Mouse (Mus musculus) hematopoietic stem cell, adult 5-6 weeks (primary cell): ENCODE measurements around the gene Nhlrc1. TPM values are rescaled to one million over a fixed set of nuclear protein-coding genes. Genes with fewer than 3 reads are reported as not detected.

Experiments used
- ATAC-seq, 2 experiments: fragments of 125-278 bp in 1 of 2; replicated peaks in 1 of 2; 2 replicates each; pipeline ENCODE4 v1.8.0; 2016 to 2017; ENCODE audit warnings: inconsistent platforms in 2 of 2, mild to moderate bottlenecking in 2 of 2, moderate number of reproducible peaks in 2 of 2, low read depth in 1 of 2, moderate TSS enrichment in 1 of 2; ENCODE audit not compliant: low FRiP score in 2 of 2, poor library complexity in 2 of 2, severe bottlenecking in 2 of 2, insufficient read depth in 1 of 2, low TSS enrichment in 1 of 2
- total RNA-seq: library from RNA; stranded (forward); fragments of 172-1452, 232-1000 nt; gene quantifications from 2 replicates; pipeline ENCODE4 v1.2.3, GENCODE M21; 2017

The Nhlrc1 gene
- 0.35 and 4.4 TPM in 2 replicates for total RNA-seq

DNA sequence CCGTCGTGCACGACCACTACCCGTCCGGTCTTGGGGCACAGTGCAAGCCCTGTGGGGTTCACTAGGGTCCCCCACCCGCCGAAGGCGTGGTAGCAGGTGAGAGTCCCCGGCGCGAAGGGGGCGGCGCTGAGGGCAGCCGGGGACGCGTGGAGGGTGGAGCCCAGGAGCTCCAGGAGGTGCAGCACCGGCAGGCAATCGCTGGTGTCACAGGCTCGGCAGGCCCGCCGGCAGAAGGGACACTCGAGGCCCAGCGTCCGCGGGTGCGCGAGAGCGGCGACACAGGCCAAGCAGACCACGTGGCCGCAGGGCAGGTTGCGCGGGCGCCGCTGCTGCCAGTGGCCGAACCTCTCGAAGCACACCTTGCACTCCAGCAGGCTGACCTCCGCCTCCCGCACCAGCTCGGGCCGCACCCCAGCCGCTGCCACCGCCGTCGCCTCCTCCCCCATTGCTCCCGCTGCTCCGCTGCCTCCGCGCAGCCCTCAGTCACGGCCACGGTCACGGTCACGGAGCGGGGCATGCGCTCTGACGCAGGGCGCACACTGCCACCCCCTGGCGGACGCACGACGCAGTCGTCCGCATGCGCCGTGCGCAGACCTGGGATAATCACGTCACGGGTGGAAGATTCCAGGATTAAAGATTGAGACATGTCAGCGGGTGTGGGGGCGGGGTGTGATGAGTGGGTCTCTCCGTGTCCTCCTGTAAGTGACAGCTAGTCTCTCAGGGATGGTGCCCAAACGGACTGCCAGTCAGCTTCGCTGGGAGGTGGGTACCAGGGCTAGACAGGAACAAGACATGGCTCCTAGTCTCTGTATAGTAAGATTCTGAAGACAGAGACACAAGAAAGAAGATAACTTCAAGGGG is at the start of gene Nhlrc1:
Nhlrc1 (minus strand) TSS at position 517 of the 861 bp plus-strand sequence.
- peak; percentile 86 for ATAC-seq

- no peak for ATAC-seq
These were observed 49.5 kb upstream of the Nhlrc1 start for GRCm38 (mm10) chr13:47063985-47064760.

DNA sequence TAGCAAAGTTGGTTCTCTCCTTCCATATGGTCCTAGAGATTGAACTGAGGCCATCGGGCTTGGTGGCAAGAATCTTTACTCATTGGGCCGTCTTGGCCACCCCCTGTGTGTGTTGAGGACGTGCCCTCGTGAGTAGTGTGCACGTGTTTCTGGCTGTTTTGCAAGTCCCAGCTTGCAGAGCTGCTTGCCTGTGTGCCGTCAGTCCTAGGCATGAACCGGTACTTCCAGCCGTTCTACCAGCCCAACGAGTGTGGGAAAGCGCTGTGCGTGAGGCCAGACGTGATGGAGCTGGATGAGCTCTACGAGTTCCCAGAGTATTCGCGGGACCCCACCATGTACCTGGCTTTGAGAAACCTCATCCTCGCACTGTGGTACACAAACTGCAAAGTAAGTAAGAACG is 48.1 kb upstream of the Nhlrc1 start:
- no peak for ATAC-seq

DNA sequence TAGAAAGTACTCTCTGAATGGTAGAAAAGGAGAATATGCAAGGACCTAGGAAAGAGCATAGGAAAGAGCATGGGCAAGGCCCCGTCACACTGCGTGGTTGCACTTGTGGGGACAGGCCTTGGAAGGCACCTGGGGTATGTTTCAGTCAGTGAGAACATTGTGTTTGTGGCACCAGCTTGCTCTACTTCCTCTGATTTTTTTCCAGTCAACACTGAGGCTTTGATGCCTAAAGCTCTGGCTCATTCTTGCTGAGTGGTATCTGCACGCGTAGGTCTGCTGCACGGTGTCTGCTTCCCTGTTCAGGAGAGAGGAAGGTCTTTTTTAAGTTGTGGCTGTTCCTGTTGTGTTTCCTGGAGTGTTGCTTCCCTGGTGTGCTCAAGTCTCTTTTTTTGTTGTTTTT is 42.1 kb upstream of the Nhlrc1 start:
- peak; percentile 13 to 30; a peak in 1 of 4 replicates for ATAC-seq

- peak; percentile 80 to 87 for ATAC-seq
These were observed 41.5 kb upstream of the Nhlrc1 start for GRCm38 (mm10) chr13:47056126-47056525.

DNA sequence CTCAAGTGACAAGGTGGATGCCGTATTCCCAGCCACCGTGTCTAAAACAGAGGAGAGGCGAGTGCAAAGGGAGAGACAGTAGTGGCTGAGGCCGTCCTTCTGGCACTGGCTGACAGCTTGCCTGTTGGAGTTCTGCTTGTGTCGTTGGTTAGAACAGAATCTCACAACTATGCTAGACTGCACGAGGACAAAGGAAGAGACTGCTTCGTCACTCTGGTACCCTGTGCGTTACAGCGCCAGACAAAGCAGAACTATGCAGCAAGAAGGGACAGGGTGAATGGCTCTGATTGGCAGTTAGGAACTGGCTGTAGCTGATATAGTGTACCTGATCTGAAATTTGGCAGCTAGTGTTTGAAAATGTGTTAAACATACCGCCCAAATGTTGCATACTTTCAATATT is 39.3 kb upstream of the Nhlrc1 start:
- ATAC-seq: no peak

DNA sequence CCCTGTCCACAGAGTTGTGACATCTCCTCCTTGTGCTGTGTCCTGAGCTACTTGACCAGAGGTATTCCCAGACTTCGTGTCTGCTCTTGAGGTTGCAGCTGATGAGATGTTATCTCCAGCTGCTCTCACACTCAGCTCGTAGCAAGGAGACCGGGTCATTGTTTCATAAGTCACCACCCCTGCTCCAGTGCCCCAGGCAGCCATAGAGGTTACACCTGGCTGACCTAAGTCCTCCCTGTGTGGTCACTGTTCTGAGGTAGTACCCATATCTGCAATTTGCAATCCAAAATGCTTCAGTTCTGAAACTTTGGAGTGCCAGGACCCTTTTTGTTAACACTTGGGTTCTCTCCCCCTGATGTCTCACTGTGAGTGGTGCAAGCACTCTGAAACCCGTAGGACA is 35.4 kb upstream of the Nhlrc1 start:
- ATAC-seq: no peak

DNA sequence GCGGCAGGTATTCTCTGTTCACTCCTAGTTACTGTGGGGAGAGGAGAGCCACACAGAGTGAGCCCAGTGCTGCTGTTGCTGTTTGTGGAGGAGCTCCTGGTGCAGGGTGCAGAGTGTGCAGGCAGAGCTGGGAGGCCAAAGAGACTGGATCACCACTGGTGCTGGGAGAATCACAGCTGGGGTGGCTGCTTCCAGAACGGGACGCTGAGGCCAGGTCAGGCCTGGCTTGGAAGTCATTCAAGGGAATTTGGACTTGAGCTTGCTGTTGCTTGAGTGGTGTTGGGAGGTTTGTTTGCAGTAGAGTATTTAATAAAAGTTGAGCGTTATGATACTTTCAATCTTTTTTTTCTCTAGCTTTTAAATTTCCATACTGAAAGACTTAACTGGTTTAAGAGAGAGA is 33.3 kb upstream of the Nhlrc1 start:
- ATAC-seq: no peak

- no peak for ATAC-seq
These were observed 29.9 kb upstream of the Nhlrc1 start, which contains the start of gene Tpmt for GRCm38 (mm10) chr13:47044617-47044947. TSS of gene Tpmt (minus strand) at chr13:47044737.

- no peak for ATAC-seq
These were observed 29.4 kb upstream of the Nhlrc1 start for GRCm38 (mm10) chr13:47043833-47044616.

DNA sequence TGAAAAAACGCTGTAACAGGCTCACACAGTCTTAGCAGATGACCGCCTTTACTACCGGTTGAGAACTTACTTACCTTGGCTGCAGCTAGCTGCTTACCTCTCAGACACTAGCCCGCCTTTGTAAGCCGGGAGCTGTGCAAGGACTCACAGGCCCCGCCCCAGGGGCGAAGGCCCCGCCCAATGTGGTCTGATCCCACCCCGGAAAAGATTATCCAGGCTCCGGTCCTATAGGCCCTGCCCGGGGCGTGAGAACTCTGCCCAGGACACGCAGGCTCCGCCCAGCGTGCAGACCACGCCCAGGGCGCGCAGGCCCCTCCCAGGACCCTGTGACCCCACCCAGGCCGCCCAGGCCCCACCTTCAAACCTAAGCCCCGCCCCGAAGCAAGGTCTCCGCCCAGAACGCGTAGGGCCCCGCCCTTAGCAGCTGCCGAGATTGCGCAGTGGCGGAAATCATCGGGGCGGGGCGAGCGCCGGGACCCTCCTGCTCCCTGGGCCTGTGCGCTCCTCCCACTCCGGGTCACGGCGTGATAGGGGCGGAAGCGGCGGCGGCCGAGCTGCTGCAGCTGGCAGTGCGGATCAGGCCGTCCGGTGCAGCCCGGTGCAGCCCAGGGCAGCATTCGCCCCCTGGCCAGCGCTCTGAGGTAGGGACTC is 28.5 kb upstream of the Nhlrc1 start, which contains the start of gene Kdm1b:
Kdm1b (plus strand) TSS at position 470 of the 651 bp plus-strand sequence.
- ATAC-seq: peak; percentile 89 to 94

DNA sequence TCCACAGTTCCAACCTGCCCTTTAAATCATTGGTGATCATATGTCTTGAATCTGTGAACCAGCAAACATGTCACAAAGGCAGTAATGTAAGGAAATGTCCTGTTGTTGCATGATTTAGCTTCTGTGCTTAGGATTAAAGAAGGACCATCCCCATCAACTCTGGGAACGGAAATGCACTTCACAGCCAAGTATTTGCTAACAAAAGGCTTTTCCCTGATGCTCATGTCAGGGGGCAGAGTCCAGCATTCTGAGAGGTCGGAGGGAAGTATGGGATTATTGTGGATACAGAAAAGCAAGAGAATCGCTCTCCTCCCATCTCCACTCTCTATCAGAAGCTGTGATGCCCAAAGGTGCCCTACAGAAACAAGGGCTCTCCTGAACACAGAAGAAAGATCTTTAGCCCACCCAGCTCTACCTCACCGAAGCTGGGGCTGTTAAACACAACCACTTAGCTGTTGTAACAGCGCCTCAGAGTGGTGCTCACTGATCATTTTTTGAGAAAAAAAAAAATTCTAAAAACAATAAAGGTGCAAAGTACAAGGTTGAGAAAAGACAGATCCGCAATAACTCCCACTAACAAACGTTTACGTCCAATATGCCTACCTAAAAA is 27.5 kb upstream of the Nhlrc1 start:
- no peak for ATAC-seq

DNA sequence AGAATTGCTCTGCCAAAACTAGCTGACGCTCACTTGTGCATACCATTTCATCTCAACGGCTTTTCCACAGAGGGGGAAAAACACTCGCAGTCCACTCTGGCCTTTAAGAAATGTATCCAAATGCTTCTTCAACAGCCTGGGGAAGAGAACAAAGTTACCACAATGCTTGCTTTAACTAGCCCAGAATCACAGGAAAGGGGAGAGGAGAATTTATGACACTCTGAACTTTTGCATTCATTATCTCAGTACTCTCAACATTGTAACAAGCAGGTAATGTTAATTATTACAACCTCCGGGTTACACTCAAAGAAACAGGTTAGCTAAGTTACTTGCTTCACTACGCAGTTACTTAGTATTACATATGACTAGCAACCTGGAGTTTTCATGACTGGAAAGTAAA is 25.4 kb upstream of the Nhlrc1 start:
- ATAC-seq: no peak

DNA sequence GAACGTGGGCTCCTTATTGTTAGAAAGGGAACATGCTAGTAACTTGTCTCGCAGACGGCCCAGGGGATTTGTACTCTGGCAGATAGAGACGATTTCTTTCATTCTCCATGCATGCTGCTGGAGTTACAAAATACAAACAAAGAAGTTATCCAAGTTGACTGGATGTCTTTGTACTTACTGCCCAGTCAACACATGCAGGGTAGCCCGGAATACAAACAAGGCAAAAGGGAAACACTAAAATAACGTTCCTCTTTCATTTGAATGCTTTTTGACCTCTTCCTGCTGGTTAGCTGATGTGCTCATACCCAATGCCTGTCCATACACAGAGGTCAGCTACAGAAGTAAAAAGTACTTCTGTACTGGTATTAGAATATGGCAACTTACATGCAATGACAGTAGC is 23.3 kb upstream of the Nhlrc1 start:
- ATAC-seq: no peak

DNA sequence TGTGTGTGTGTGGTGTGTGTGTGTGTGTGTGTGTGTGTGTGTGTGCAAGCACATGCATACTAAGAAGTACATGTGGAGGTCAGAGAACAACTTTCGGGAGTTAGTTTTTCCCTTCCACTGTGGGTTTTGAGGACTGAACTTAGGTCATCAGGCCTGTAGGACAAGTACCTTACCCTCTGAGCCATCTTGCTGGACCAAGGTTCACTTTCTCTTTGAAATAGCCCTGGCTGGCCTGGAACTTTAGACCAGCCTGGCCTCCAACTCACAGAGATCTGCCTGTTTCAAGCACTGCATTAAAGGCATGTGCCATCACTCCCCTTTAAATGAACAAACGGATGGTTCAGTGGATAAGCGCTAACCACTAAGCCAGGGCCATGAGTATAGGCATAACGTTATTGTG is 19.0 kb upstream of the Nhlrc1 start:
- no peak for ATAC-seq

DNA sequence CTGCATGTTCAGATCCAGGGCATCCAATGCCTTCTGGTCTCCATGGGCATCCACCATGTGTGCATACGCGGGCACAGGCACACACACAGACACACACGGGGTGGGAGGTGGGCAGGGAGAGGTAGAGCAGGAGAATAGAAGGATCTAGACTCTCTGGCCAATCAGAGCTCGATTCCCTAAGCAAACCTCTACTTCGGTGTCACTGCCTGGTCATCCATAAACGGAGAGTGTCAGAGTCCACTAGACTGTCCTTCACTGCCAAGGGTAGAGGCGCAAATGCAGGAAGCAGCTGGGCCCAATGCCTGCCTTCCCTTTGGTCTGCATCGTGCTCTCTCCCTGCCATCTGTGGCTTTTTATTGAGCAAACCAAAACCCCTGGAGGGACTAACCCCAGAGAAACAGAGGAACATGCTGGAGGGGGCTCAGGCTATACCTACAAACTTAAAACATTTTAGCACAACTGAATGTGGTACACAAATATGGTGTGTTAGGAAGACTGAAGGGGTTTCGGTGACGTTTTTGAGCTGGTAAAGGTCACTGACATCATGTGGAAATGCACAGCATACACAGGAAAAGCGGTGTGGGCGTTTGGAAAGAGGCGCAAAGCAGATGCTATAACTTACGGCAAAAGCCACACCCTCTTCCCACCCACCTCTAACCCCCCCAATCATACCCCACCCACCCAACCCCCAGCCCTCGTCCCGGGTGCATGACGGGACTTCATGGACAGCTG is 15.9 kb upstream of the Nhlrc1 start:
- no peak for ATAC-seq
